Mouse (Mus musculus): ENCODE measurements around the gene Rapgef6.

The Rapgef6 gene

DNA sequence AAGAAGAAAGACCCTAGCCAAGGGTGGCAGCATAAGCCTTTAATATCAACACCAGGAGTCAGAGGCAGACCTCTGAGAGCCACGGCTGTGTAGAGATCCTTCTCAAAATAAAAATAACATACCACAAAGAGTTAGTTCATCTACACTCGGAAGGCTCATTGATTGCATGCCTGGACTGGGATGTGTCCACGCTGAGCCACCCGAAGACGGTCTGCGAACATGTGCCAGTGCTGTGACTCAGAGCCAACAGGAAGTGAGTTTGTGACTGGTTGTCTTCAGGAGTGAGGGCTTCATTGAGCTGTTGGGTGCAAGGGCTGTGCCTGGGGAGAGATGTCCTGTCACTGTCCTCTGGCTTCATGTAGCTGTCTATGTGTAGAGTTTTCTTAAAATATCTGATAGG, 171.0 kb downstream of the Rapgef6 start:
- DNase-seq (ENCODE audit: low spot score in 2 of 2), result no peak

GRCm38 (mm10) chr11:54694291-54694690, 171.6 kb downstream of the Rapgef6 start:
- no peak for DNase-seq (ENCODE audit: low spot score in 2 of 2)

- DNase-seq (ENCODE audit: low spot score in 2 of 2), result no peak
Observed at GRCm38 (mm10) chr11:54695951-54696350, 173.3 kb downstream of the Rapgef6 start.

GRCm38 (mm10) chr11:54697611-54698010, 175.0 kb downstream of the Rapgef6 start:
- DNase-seq (ENCODE audit: low spot score in 2 of 2), result no peak

- no peak for DNase-seq (ENCODE audit: low spot score in 2 of 2)
Observed at GRCm38 (mm10) chr11:54698636-54699035, 176.0 kb downstream of the Rapgef6 start.

- no peak for DNase-seq (ENCODE audit: low spot score in 2 of 2)
Observed at GRCm38 (mm10) chr11:54699972-54700371, 177.3 kb downstream of the Rapgef6 start.

DNA sequence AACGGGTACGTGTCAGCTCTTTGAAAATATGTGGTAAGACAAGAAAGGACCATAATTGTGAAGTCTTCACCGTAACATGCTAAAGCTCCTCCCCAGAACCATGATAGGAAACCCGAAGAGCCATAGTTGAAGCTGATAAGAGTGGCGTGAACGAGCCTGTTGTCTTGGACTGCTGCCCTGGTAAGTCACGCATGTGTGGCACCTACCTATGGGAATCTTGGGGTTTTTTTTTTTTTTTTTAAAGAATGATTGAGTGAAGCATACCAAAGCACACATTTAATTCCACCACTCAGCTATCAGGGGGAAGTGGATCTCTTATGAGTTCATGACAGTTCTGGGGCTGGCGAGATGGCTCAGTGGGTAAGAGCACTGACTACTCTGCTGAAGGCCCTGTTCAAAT, 179.2 kb downstream of the Rapgef6 start:
- no peak for DNase-seq (ENCODE audit: low spot score in 2 of 2)

GRCm38 (mm10) chr11:54703306-54703705, 180.7 kb downstream of the Rapgef6 start:
- peak; percentile 69 to 78 for DNase-seq (ENCODE audit: low spot score in 2 of 2)

DNA sequence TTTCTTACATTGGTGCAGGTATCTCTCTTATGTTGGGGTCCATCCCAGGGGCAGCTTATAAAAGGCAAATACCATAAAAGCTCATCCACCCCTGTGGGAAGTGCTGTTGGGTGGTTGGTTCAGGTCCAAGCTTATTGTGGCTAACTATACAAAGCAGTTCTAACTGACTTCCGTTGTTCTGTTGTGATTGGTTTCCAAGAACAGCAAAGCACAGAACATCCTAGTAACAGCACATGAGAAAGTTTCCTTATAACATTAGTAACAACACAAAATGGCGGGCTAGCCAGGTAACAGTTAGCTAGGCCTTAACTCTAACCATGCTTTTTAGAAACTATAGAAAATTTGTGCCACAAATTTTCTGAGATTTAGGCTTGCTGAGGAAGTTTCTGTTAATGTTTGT, 185.5 kb downstream of the Rapgef6 start:
- DNase-seq (ENCODE audit: low spot score in 2 of 2), result no peak

GRCm38 (mm10) chr11:54709645-54710044, 187.0 kb downstream of the Rapgef6 start:
- no peak for DNase-seq (ENCODE audit: low spot score in 2 of 2)

GRCm38 (mm10) chr11:54710512-54711293, 188.1 kb downstream of the Rapgef6 start:
- DNase-seq (ENCODE audit: low spot score in 2 of 2), result no peak

DNA sequence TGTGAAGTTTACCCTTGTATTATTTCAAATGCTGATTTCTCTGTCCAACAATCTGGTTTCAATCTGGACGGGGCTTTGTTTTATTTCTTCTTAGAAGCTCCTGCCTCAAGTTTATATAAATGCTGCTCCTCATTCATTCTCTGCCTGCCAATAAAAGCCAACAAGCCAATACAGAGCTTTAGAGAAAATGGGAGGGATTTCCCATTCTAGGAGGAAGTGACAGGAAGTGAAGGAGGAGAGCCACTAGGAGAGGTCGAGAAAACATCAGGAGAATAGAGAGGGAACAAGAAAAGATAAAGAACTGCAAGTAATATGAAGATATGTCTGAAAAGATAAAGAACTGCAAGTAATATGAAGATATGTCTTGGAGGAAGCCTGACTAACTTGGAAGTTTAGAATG, 190.2 kb downstream of the Rapgef6 start:
- no peak for DNase-seq (ENCODE audit: low spot score in 2 of 2)

- DNase-seq (ENCODE audit: low spot score in 2 of 2), result no peak
Observed at GRCm38 (mm10) chr11:54717893-54718292, 195.2 kb downstream of the Rapgef6 start.

DNA sequence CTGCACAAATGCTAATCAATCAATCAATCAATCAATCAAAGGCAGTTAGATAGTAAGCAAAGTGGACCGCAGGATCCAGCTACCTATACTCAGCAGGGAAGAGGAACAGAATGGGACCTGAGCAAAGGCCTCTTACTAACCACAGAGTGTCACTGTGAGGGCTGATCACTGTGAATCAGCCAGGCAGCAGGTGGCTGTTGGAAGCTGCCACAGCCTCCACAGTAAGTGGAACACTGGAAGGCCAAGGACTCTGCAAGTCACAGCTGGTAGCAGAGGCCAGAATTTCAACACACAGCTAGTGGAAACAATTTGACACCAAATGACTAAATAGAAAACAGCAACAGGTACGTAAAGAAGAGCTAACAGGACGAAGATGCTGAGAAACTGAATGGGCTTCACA, 196.0 kb downstream of the Rapgef6 start:
- no peak for DNase-seq (ENCODE audit: low spot score in 2 of 2)

- DNase-seq (ENCODE audit: low spot score in 2 of 2), result no peak
Observed at GRCm38 (mm10) chr11:54722057-54722456, 199.4 kb downstream of the Rapgef6 start.

- peak; percentile 58 to 60 for DNase-seq (ENCODE audit: low spot score in 2 of 2)
Observed at GRCm38 (mm10) chr11:54724353-54725034, 201.8 kb downstream of the Rapgef6 start.

DNA sequence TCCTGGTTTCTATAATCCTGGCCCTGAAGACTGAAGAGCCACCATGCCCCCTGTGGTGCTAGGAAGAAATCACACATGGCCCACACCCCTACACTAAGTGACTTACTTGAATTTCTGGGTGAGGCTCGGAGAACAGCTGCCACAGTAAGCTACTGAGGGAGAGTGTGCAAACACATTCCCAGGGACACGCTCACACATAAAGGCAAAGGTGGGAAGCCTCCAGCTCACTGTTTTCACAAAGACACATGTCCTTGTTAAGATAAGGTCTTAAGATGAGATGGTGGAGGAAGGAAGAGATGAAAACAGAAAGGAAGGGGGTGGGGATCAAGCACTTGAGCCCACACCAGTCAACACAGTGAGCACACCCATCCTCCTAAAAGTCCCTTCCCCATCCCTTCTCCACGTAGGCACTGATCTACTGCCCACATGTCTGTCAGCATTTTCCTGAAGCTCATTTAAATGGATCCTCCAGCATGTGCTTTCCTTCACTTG, 204.0 kb downstream of the Rapgef6 start:
- DNase-seq (ENCODE audit: low spot score in 2 of 2), result no peak

DNA sequence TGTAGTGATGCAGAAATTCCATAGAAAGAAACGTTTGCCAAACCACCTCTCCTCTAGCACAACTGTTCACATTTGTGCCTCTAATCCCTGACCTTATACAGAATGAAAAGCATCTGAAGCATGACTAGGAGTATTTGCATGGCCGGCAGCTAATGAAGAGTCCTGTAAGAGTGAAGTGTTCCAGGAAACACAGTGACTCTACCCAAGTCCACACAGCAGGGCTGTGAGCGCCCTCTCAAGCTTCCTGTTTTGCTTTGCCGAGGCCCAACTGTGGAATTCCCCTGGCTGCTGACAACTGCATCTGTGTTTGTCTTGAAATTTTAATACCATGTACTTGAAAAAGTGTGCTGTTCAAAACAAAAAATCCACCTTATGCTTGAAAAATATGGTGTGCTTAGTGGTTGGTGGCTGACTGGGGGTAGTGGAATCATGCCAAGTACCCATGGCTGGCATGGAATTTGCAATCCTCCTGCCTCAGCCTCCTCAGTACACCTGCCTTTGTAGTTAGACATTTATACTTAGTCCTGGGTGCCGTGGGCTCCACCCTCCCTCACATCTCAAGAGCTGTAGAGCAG, 204.8 kb downstream of the Rapgef6 start:
- DNase-seq (ENCODE audit: low spot score in 2 of 2), result peak in 1 of 2 experiments; percentile 37

DNA sequence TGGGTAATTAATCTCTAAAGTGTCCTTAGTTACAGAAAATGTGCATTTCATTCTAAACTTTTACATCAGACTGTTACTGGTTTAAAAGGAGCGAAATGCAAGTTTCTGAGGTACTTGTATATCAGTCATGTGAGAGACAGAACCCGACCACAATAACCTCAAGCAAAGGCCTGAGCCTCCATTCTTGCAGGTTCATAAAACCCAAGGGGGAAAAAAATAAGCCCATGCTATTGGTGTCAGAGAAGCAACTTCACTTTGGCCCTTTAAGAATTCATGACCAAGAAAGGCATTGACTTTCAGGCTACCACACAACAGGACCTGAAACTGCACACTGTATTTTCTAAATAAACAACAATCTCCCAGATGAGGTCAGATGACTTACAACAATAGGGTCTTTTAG, 205.7 kb downstream of the Rapgef6 start:
- DNase-seq (ENCODE audit: low spot score in 2 of 2), result no peak

DNA sequence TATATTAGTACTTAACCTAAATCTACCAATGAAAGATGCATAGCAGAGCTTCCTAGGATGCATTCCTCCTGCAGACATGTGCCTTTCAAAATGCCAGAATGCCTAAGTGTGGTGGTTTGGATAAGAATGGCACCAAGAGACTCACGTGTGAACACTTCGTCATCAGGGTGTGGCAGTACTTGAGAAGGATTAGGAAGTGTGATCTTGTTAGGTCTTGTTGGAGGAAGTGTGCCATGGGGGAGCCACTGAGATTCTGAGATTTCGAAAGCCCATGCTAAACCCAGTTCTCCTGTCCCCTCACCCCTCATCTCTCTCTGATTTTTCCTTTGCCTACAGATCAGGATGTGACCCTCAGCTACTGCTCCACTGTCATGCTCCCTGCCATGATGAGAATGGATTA, 206.7 kb downstream of the Rapgef6 start:
- no peak for DNase-seq (ENCODE audit: low spot score in 2 of 2)

- no peak for DNase-seq (ENCODE audit: low spot score in 2 of 2)
Observed at GRCm38 (mm10) chr11:54730931-54731330, 208.3 kb downstream of the Rapgef6 start.

DNA sequence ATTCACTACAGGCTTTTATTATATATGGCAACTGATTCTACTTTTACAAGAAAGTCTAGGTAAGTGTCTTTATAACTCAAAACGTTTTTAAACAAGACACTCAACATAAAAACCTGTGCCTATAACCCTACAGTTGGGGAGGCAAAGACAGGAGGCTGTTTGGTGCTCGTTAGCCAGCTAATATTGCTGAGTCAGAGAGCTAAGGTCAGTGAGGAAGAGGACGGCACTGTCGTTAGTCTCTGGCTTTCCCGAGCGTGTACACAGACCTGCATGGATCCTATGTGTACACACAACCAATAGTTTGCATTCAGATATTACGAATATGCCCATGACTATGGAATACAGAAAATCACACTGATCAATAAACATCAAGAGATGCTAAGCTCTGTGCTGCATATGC, 208.7 kb downstream of the Rapgef6 start:
- DNase-seq (ENCODE audit: low spot score in 2 of 2), result no peak

DNA sequence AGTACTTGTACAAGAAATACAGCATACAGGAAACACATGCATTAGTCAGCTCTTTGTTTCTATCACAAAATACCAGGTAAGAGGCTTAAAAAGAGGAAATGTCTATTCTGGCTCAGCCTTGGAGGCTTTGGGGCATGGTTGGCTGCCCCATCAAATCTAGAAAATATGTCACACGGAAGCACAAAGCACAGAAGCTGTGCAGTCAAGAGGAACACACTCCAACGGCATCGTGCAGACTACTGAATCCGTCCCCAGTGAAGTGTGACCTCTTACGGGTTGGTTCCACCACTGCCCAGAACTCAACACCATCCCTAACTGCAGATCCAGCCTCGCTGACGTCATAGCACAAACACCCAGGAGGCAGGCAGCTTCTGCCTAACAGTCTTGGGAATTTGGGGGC, 210.9 kb downstream of the Rapgef6 start:
- DNase-seq (ENCODE audit: low spot score in 2 of 2), result no peak
